Mouse (Mus musculus): ENCODE measurements around the gene Atp8b5.

Gene Atp8b5

DNA sequence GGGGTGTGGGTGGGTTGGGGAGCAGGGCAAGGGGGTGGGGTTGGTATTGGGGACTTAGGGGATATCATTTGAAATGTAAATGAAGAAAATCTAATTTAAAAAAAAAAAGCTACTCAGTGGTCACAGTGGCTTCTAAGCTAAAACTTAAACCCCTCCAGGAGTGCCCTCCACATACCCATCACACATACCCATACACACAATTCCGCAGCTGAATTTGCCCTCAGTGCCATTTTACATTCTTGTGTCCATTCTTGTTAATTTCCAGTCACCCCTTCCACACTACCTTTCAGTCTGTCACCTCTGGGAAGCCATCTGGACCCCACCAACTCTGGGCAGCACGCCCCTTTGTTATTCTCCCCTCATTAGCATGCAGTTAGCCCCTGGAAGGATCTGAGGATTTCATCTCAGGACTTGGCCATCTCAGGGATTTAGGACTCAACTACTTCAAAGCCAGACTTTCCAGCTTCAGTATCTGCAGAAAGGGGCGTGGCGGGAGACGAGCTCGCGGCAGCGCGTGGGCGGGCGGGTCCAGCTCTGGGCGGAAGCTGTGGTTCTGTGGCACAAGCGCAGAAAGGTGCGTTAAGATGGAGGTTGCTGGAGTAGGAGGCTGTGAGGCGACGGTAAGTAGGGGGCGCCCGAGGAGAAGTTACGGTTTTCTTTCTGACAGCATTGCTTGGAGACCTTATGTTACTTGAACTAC, at the start of gene Atp8b5:
Gene Atp8b5 (plus strand): TSS at position 537 of the 700 bp plus-strand sequence.
- DNase-seq (ENCODE audit: low spot score): no peak

- DNase-seq (ENCODE audit: low spot score): no peak
Measured at GRCm38 (mm10) chr4:43217997-43218396, 49.0 kb upstream of the Atp8b5 start.

GRCm38 (mm10) chr4:43231821-43232220, 35.1 kb upstream of the Atp8b5 start:
- DNase-seq (ENCODE audit: low spot score): no peak

- DNase-seq (ENCODE audit: low spot score): no peak
Measured at GRCm38 (mm10) chr4:43232985-43233384, 34.0 kb upstream of the Atp8b5 start.

DNA sequence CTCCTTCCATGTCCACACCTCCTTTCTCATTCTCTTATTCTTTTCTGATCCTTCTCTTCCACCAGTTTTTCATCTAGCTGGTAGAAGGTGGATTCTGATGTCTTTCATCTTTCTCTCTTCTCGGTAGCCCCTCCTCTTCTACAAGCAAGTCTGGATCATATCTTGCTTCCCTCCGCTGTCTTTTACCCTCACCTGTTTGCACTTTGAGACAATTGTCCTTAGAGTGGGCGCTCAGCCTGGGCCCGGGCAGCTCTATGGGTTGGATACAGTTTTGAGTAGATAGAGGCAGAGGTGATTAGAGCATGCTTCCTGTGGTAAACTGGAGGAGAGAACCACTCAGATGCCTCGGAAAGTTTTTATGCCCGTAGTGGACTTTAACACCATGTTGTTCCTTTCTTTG, 33.5 kb upstream of the Atp8b5 start:
- no peak for DNase-seq (ENCODE audit: low spot score)

GRCm38 (mm10) chr4:43236898-43237297, 30.1 kb upstream of the Atp8b5 start:
- DNase-seq (ENCODE audit: low spot score): no peak

- DNase-seq (ENCODE audit: low spot score): no peak
Measured at GRCm38 (mm10) chr4:43240716-43241115, 26.2 kb upstream of the Atp8b5 start.

DNA sequence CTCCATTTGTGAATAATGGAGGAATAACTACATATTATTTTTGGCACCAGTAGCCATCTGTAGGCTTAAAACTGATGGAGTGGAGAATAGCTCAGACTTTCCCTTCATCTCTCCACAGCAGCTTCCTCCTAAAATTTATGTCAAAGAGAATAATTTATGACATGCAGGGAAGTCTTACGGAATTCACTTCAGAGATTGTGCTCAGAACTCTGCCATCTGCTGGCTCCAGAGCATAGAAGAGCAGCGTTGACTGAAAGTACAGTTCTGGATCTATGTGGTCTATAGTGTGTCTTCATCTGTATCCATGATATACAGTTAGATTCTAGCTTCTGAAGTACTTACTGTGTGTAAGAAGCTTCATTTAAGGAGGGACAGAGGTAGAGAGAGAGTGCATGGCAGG, 22.9 kb upstream of the Atp8b5 start:
- no peak for DNase-seq (ENCODE audit: low spot score)

DNA sequence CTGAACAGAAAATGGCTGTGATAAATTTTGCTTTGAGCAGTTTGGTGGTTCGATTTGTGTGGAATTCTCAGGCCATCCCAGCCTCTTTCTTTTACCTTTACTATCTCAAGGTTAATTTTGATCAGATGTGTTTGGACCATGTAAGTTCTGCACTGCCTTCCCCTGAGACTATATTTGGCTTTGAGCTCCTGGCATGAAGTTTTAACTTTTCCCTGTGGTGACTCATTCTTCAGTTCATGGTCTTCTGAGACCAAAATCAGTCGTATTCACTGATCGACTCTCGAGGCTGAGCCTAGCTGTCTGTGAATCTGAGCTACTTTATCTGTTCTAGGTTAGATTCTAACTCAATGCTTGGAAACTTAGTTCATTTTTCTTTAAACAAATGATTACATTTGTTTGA, 21.2 kb upstream of the Atp8b5 start:
- DNase-seq (ENCODE audit: low spot score): no peak

- DNase-seq (ENCODE audit: low spot score): no peak
Measured at GRCm38 (mm10) chr4:43248026-43248425, 18.9 kb upstream of the Atp8b5 start.

GRCm38 (mm10) chr4:43248909-43249308, 18.1 kb upstream of the Atp8b5 start:
- no peak for DNase-seq (ENCODE audit: low spot score)

DNA sequence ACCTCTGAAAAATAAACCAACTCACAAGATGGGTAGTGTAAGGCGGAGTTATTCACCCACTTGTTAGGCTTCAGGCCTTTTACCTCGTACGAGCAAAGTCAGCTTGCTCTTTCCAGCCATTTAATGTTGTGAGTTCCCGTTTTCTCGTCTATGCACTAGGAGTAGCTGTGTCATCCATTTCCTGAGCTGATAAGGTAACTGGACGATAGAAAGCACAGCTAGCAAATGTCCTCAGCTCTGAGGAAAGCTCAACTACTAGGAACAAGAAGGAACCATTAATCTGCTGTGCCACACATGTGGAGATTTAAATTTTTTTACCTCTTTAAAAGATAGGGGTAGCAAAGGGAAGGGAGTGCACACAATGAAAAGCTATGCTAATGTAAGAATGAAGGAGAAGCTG, 15.7 kb upstream of the Atp8b5 start:
- no peak for DNase-seq (ENCODE audit: low spot score)

DNA sequence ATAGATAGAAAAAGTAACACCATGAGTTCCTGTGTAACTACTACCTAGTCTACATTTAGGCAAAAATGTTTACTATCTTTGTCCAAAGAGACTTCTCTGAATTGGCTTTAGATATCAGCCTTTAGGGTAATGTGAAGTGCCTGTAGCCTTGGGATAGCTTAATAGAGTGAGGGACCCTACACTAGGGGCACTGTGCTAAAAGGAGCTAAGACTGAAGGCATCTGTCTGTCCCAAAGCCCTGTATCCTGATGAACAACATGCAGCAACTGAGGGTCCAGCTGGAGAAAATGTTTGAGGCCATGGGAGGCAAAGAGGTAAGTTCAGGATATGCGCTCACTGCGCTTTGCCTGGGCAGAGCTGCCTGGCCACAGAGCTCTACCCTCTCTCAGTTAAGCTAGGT, 9.9 kb upstream of the Atp8b5 start:
- no peak for DNase-seq (ENCODE audit: low spot score)

- DNase-seq (ENCODE audit: low spot score): no peak
Measured at GRCm38 (mm10) chr4:43258556-43258955, 8.4 kb upstream of the Atp8b5 start.

DNA sequence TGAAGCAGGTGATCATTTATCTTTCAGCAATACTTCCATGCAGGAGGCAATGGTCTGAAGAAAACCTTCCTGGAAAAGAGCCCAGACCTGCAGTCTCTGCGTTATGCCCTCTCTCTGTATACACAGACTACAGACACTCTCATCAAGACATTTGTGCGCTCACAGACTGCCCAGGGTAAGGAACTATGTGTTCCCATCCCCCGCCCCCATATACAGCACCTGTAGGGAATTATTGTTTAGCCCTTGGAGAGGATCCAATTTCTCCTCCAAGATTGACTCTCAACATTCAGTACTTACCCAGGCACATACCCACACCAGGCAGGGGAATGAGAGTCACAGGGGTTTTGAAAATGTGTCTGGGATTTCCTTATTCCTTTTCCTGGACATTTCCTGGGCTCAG, 7.5 kb upstream of the Atp8b5 start:
- DNase-seq (ENCODE audit: low spot score): no peak

- no peak for DNase-seq (ENCODE audit: low spot score)
Measured at GRCm38 (mm10) chr4:43260096-43260495, 6.9 kb upstream of the Atp8b5 start.

DNA sequence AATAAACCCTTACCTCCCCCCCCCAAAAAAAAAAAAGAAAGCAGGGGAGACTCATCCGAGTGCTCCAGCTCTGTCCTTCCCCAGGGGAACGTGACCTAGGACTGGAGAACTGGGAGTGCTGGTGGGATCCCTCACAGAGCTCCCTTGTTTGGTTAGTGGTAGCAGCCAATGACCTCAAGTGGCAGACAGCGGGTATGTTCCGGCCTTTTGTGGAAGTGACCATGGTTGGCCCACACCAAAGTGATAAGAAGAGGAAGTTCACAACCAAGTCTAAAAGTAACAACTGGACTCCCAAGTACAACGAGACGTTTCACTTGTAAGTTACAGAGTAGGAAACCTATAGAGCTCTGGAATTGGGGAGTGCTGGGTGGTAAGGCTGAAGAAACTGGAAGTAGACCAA, 4.1 kb upstream of the Atp8b5 start:
- DNase-seq (ENCODE audit: low spot score): no peak

- no peak for DNase-seq (ENCODE audit: low spot score)
Measured at GRCm38 (mm10) chr4:43266146-43266545, 813 bp upstream of the Atp8b5 start.

- DNase-seq (ENCODE audit: low spot score): no peak
Measured at GRCm38 (mm10) chr4:43267323-43267658, 332 bp downstream of the Atp8b5 start.

- DNase-seq (ENCODE audit: low spot score): no peak
Measured at GRCm38 (mm10) chr4:43285476-43285875, 18.5 kb downstream of the Atp8b5 start.

GRCm38 (mm10) chr4:43287305-43287704, 20.3 kb downstream of the Atp8b5 start:
- no peak for DNase-seq (ENCODE audit: low spot score)

DNA sequence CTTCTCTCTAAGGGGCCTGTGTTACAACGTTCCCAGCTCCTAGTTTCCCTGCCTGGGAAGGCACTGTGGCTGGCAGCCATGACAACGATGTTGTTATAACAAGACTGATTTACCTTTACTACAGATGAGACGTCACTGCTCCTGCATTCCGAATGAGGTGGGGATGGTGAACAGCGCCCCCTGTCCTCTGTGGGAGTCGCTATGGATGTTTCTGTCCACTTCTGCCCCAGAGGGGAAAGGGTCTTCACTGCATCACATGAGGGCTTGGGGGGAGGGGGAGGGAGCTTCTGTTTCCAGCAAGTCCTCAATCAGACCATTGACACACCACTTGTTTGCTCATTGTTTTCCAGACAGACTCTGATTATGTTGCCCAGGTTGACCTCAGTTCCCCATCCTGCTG, 27.0 kb downstream of the Atp8b5 start:
- DNase-seq (ENCODE audit: low spot score): no peak

DNA sequence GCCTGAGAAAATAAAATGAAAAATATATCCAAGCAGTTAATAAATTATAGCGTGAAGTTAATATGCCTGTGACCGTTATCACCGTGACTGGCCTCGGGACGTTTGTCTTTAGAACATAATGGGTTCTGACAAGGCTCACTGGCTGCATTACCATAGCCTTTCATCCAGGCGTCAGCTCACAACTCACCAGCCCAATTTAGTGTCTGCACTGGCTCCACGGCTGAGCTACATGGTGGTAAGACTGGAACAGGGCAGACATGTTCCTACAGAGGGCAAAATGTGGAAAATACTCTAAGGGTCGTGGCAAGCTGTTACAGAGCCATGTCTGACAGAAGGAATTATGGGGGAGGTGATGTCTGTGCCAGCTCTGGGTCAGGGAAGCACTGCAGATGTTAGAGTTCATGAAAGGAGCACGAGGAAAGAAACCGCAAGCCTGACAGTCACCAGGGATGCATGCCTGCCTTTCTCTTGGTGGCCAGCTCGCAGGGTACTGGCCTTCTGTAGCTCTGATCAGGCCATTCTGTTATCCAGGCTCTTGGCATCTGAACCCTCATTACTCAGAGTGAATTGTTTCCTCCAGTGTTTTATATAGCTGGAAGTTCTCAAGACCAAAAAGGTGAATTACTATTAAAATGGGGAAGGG, 42.9 kb downstream of the Atp8b5 start:
- DNase-seq (ENCODE audit: low spot score): no peak

DNA sequence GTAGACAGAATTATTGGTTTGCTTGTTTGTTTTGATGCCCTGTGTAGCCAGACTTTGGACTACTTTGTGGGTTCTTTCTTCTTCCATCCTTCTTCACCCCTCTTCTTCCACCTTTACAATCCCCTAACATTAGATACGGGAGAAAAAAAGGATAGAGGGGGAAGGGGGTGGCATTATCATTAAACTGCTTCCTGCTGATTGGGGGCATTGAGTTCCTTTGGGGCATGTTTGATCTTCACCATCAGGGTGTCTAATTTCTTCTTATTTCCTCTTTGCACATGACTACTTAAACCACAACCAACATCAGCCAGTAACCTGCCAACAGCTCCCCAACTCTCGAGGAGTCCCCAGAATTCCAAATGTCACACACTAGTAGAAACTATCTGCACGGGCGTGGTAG, 54.6 kb downstream of the Atp8b5 start:
- no peak for DNase-seq (ENCODE audit: low spot score)
